Mouse (Mus musculus) embryonic facial prominence, embryonic 14.5 days (tissue): ENCODE measurements at regions not wholly inside any gene's neighbourhood (a gene's known extent, or its start where the extent isn't known, plus 50 kb on each side); places are given as distances from the start of the nearest gene placed in this dataset.

Source experiments
- ATAC-seq: fragments of 200-750 bp; cut with Nextera tagmentation; 2 replicates; pipeline ENCODE4 v1.8.0; 2017; ENCODE audit warnings: low read depth, moderate number of reproducible peaks, moderate TSS enrichment
- DNase-seq: peaks from one replicate; pipeline ENCODE4 v3.0.0-alpha.2; 2015; ENCODE audit warnings: low spot score
- H3K27ac ChIP-seq: fragments of 300-500 bp; sonication (generic); replicated peaks from 2 replicates; pipeline ENCODE4 v1.5.1; 2014; ENCODE audit warnings: low read depth, mild to moderate bottlenecking, low read length, moderate library complexity
- H3K27me3 ChIP-seq: fragments of 300-500 bp; sonication (generic); replicated peaks from 2 replicates; pipeline ENCODE4 v1.6.1; 2014; ENCODE audit warnings: low read length; ENCODE audit not compliant: control insufficient read depth, insufficient read depth
- H3K36me3 ChIP-seq: fragments of 300-500 bp; sonication (generic); 2 replicates; pipeline ENCODE4 v1.6.1; 2014; ENCODE audit warnings: low read length, mixed read lengths; ENCODE audit not compliant: control insufficient read depth, insufficient read depth
- H3K4me1 ChIP-seq: fragments of 300-500 bp; sonication (generic); 2 replicates; pipeline ENCODE4 v1.6.1; 2014; ENCODE audit warnings: antibody characterized with exemption, low read length; ENCODE audit not compliant: control insufficient read depth, insufficient read depth
- H3K4me2 ChIP-seq: fragments of 300-500 bp; sonication (generic); 2 replicates; pipeline ENCODE4 v1.6.1; 2014; ENCODE audit warnings: low read depth, mild to moderate bottlenecking, low read length, moderate library complexity, mixed read lengths
- H3K4me3 ChIP-seq: fragments of 300-500 bp; sonication (generic); 2 replicates; pipeline ENCODE4 v1.5.1; 2014; ENCODE audit warnings: low read depth, mild to moderate bottlenecking, low read length
- H3K9ac ChIP-seq: fragments of 300-500 bp; sonication (generic); 2 replicates; pipeline ENCODE4 v1.6.1; 2014; ENCODE audit warnings: low read depth, mild to moderate bottlenecking, low read length, moderate library complexity, mixed read lengths
- H3K9me3 ChIP-seq: fragments of 300-500 bp; sonication (generic); 2 replicates; pipeline ENCODE4 v1.6.1; 2016; ENCODE audit warnings: low read length; ENCODE audit not compliant: control insufficient read depth
- WGBS: fragments of 180-500 bp; shearing (Covaris S2); extraction: QIAGEN DNeasy Blood & Tissue Kit; methylation state at CpG from one replicate; pipeline ENCODE4 v1.1.7; 2014; 5-methylcytosine and 5-hydroxymethylcytosine counted together

- Histone ChIP-seq H3K4me1 (no peaks in the 10 kb centered on the region), H3K27me3 (no peaks in the 10 kb centered on the region), H3K27ac (no peak overlapping the region), H3K4me2 (no peak overlapping the region), H3K9ac (no peak overlapping the region), H3K4me3 (no peak overlapping the region), H3K36me3 (no peaks in the 10 kb centered on the region), H3K9me3 (no peaks in the 10 kb centered on the region)
- WGBS = 76% methylated on average over 9 of the region's 9 CpGs
- ATAC-seq (no peak), DNase-seq (no peak)
These were observed 196.5 kb downstream of the Stim2 start for GRCm38 (mm10) chr5:54194846-54195245.

DNA sequence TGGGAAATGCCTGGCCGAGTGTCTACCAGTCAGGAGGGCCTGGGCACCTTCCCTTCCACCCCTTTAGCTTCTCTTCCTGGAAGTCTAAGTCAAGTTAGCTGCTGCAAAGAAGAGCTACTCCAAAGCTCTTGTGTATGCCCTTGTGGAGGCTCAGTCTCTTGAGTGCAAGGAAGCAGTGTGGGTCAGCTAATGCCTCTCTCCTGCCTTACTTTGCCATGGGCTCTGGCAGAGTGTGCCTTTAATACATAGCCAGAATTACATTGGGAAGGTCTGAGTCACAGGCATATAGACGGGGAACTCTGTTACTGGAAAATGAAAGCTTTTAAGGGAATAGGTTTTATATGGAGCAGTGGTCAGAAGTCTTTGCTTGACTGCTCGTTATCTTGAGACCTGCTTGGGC, 201.7 kb downstream of the Stim2 start:
- H3K9ac ChIP-seq = no peak overlapping the region
- DNase-seq (no peak), ATAC-seq (no peak)
- 66% methylated on average over 3 of the region's 3 CpGs for WGBS
- H3K9me3 ChIP-seq = no peaks in the 10 kb centered on the region
- H3K27ac ChIP-seq = no peak overlapping the region
- no peak overlapping the region for H3K4me3 ChIP-seq
- no peaks in the 10 kb centered on the region for H3K36me3 ChIP-seq
- no peaks in the 10 kb centered on the region for H3K27me3 ChIP-seq
- no peaks in the 10 kb centered on the region for H3K4me1 ChIP-seq
- no peak overlapping the region for H3K4me2 ChIP-seq

DNA sequence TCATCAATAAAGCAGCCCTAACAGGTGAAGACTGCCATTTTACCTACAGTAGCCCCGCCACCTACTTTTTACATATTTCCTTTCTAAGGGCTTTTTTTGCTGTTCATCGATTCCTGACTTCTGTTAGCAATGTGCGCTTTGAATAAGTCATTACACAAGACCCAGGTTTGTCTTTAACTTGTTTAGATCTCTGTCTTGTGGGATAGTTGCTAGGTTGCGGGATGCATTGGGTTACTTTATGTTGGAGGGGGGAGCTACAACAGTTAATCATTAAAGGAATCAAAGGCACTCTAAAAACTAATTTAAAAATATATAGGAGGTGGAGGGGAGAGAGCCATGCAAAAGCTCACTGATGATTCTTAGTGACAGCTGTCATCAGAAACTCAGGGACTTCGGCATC, 202.3 kb downstream of the Stim2 start:
- 76% methylated on average over 5 of the region's 5 CpGs for WGBS

DNA sequence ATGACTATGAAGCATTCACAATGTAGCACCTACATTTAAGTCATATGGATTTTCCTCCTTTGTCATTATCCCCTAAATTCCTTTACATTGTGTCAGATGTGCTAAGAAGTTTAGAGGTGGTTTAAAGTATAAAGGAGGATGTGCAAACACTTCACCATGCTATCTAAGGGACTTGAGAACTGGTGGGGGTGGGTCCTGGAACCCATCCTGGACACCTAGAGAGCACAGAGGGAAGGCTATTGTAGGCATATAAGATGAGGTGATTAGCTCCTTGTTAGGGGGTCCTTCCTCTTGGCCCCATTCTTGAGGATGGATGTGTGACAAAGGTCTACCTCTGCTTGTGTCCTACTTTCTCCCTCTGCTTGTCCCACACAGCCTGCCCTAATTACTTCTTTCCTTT, 213.2 kb downstream of the Stim2 start:
- Histone ChIP-seq H3K4me1 (no peaks in the 10 kb centered on the region), H3K9me3 (no peaks in the 10 kb centered on the region), H3K27me3 (no peaks in the 10 kb centered on the region), H3K4me3 (no peak overlapping the region), H3K27ac (no peak overlapping the region), H3K4me2 (no peak overlapping the region), H3K36me3 (no peaks in the 10 kb centered on the region), H3K9ac (no peak overlapping the region)
- no peak for DNase-seq
- ATAC-seq = no peak

More for the DNA sequence above, 202.3 kb downstream of the Stim2 start:
- DNase-seq = no peak
- ATAC-seq = no peak
- Histone ChIP-seq H3K27me3 (no peaks in the 10 kb centered on the region), H3K36me3 (no peaks in the 10 kb centered on the region), H3K4me3 (no peak overlapping the region), H3K9me3 (no peaks in the 10 kb centered on the region), H3K4me1 (no peaks in the 10 kb centered on the region), H3K4me2 (no peak overlapping the region), H3K27ac (no peak overlapping the region), H3K9ac (no peak overlapping the region)

- ATAC-seq = no peak
- Histone ChIP-seq H3K4me2 (no peak overlapping the region), H3K9me3 (no peaks in the 10 kb centered on the region), H3K9ac (no peak overlapping the region), H3K27ac (no peak overlapping the region), H3K4me1 (no peaks in the 10 kb centered on the region), H3K4me3 (no peak overlapping the region), H3K27me3 (no peaks in the 10 kb centered on the region), H3K36me3 (no peaks in the 10 kb centered on the region)
- no peak for DNase-seq
- WGBS = 50% methylated on average over 5 of the region's 5 CpGs
These were observed 213.8 kb downstream of the Stim2 start for GRCm38 (mm10) chr5:54212038-54212589.

GRCm38 (mm10) chr5:54225031-54225430, 226.7 kb downstream of the Stim2 start:
- Histone ChIP-seq H3K4me3 (no peak overlapping the region), H3K36me3 (no peaks in the 10 kb centered on the region), H3K4me2 (no peak overlapping the region), H3K27me3 (no peaks in the 10 kb centered on the region), H3K9ac (no peak overlapping the region), H3K27ac (no peak overlapping the region), H3K9me3 (no peaks in the 10 kb centered on the region), H3K4me1 (no peaks in the 10 kb centered on the region)
- peak; percentile 48 for DNase-seq
- ATAC-seq = no peak

DNA sequence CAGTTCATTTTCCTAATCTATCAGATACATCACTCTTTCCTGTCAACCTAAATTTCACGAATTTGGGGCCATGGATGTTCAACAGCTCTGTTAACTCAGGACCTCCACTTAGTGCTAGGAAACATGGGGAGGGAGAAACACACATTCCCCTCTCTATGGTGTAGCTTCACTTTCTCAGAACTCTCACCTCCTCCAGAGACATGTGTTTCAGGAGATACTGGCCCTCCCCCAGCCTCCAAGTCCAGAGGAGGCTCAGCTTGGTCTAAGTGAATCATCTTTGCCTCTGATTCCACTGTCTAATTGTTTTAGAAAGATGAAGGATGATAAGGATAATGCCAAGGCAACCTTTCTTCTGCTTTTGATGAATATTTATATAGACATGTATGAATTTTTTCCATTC, 236.3 kb downstream of the Stim2 start:
- ATAC-seq = no peak
- Histone ChIP-seq H3K4me3 (no peak overlapping the region), H3K27me3 (no peaks in the 10 kb centered on the region), H3K4me1 (no peaks in the 10 kb centered on the region), H3K9me3 (no peaks in the 10 kb centered on the region), H3K9ac (no peak overlapping the region), H3K27ac (no peak overlapping the region), H3K36me3 (no peaks in the 10 kb centered on the region), H3K4me2 (no peak overlapping the region)
- DNase-seq = no peak
- 68% methylated on average over 1 of the region's 1 CpGs for WGBS

GRCm38 (mm10) chr5:54235226-54235625, 236.9 kb downstream of the Stim2 start:
- no peaks in the 10 kb centered on the region for H3K4me1 ChIP-seq

DNA sequence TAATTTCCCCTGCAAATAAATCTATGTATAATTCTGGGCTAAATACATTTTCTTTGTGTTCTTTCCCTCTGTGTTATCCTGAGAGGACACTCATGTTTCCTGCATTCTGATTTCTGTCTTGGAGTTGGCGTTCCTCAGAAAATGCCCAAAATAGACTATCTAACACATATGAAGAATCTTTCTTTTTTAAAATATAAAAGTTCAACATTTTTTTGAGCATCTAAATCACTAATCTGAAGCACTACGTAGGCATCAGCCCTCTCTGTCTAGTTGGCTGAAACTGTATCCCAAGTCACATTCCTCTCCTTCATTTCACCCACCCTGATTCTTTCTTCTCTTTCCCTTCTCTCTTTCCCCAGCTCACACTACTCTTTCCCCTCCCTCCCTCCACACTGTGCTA, 238.9 kb downstream of the Stim2 start:
- no peak overlapping the region for H3K27ac ChIP-seq

More at GRCm38 (mm10) chr5:54235226-54235625, 236.9 kb downstream of the Stim2 start:
- no peak overlapping the region for H3K9ac ChIP-seq
- H3K9me3 ChIP-seq = no peaks in the 10 kb centered on the region
- H3K4me3 ChIP-seq = no peak overlapping the region
- H3K27ac ChIP-seq = no peak overlapping the region
- DNase-seq (no peak), ATAC-seq (peak; percentile 30; the same call in 1 of the 2 replicates)
- no peaks in the 10 kb centered on the region for H3K36me3 ChIP-seq
- no peaks in the 10 kb centered on the region for H3K27me3 ChIP-seq
- H3K4me2 ChIP-seq = no peak overlapping the region
- WGBS = 59% methylated on average over 6 of the region's 6 CpGs

More for the DNA sequence above, 238.9 kb downstream of the Stim2 start:
- no peaks in the 10 kb centered on the region for H3K36me3 ChIP-seq
- H3K9me3 ChIP-seq = no peaks in the 10 kb centered on the region
- no peak overlapping the region for H3K4me3 ChIP-seq
- H3K4me2 ChIP-seq = no peak overlapping the region
- ATAC-seq (no peak), DNase-seq (no peak)
- no peak overlapping the region for H3K9ac ChIP-seq
- no peaks in the 10 kb centered on the region for H3K27me3 ChIP-seq
- 85% methylated on average over 2 of the region's 2 CpGs for WGBS
- H3K4me1 ChIP-seq = no peaks in the 10 kb centered on the region
